Mouse (Mus musculus) forebrain, embryonic 12.5 days (tissue): ENCODE data around the gene Dcst1. TPM values are rescaled to one million over a fixed set of nuclear protein-coding genes. Genes with fewer than 3 reads are reported as not detected.

Experiments
- ATAC-seq: fragments of 200-750 bp; cut with Nextera tagmentation; 2 replicates; pipeline ENCODE4 v1.8.0; 2017; ENCODE audit warnings: moderate TSS enrichment; ENCODE audit not compliant: low FRiP score
- H3K27ac ChIP-seq: fragments of 300-500 bp; sonication (generic); 2 replicates; pipeline ENCODE4 v1.5.1; 2016; ENCODE audit warnings: mild to moderate bottlenecking
- H3K27me3 ChIP-seq: fragments of 300-500 bp; sonication (generic); 2 replicates; pipeline ENCODE4 v1.6.1; 2016; ENCODE audit warnings: mild to moderate bottlenecking
- H3K36me3 ChIP-seq: fragments of 300-500 bp; sonication (generic); replicated peaks from 2 replicates; pipeline ENCODE4 v1.6.1; 2016; ENCODE audit warnings: mild to moderate bottlenecking
- H3K4me1 ChIP-seq: fragments of 300-500 bp; sonication (generic); 2 replicates; pipeline ENCODE4 v1.6.1; 2016
- H3K4me2 ChIP-seq: fragments of 300-500 bp; sonication (generic); 2 replicates; pipeline ENCODE4 v1.6.1; 2016; ENCODE audit warnings: mild to moderate bottlenecking, moderate library complexity
- H3K4me3 ChIP-seq: fragments of 300-500 bp; sonication (generic); replicated peaks from 2 replicates; pipeline ENCODE4 v1.5.1; 2016; ENCODE audit warnings: mild to moderate bottlenecking
- H3K9ac ChIP-seq: fragments of 300-500 bp; sonication (generic); 2 replicates; pipeline ENCODE4 v1.6.1; 2016; ENCODE audit warnings: mild to moderate bottlenecking
- H3K9me3 ChIP-seq: fragments of 300-500 bp; sonication (generic); 2 replicates; pipeline ENCODE4 v1.6.1; 2016
- WGBS: fragments of 180-500 bp; shearing (Covaris S2); methylation state at CpG from one replicate; pipeline ENCODE4 v1.1.7; 2016; 5-methylcytosine and 5-hydroxymethylcytosine counted together
- polyA plus RNA-seq: library from polyadenylated mRNA; unstranded; fragments of >200 nt; fragmentation: Nextera tagmentation; extraction: Ambion mirVana; gene quantifications from 2 replicates; pipeline ENCODE4 v1.2.1, GENCODE M21; 2016

Gene Dcst1
- polyA plus RNA-seq, result 0.36 and 0.54 TPM in 2 replicates

GRCm38 (mm10) chr3:89365153-89365485, at the start of gene Dcst1:
Gene Dcst1 (minus strand): TSS chr3:89365253.
- no peak within 1 kb of the TSS for H3K9ac ChIP-seq
- no peaks in the 10 kb centered on the region for H3K9me3 ChIP-seq
- H3K27me3 ChIP-seq, result 0 out of 2 replicates have a peak, but pooled peaks cover 10% of the 10 kb centered on the region
- no peak within 1 kb of the TSS for H3K4me3 ChIP-seq
- ATAC-seq, result no peak
- peaks cover 5% of the 10 kb centered on the region; the same call in 1 of the 2 replicates for H3K4me1 ChIP-seq
- no peaks in the 10 kb centered on the region for H3K36me3 ChIP-seq
- 79% methylated on average over 11 of the region's 11 CpGs for WGBS
- no peak within 1 kb of the TSS for H3K4me2 ChIP-seq
- H3K27ac ChIP-seq, result no peak within 1 kb of the TSS

DNA sequence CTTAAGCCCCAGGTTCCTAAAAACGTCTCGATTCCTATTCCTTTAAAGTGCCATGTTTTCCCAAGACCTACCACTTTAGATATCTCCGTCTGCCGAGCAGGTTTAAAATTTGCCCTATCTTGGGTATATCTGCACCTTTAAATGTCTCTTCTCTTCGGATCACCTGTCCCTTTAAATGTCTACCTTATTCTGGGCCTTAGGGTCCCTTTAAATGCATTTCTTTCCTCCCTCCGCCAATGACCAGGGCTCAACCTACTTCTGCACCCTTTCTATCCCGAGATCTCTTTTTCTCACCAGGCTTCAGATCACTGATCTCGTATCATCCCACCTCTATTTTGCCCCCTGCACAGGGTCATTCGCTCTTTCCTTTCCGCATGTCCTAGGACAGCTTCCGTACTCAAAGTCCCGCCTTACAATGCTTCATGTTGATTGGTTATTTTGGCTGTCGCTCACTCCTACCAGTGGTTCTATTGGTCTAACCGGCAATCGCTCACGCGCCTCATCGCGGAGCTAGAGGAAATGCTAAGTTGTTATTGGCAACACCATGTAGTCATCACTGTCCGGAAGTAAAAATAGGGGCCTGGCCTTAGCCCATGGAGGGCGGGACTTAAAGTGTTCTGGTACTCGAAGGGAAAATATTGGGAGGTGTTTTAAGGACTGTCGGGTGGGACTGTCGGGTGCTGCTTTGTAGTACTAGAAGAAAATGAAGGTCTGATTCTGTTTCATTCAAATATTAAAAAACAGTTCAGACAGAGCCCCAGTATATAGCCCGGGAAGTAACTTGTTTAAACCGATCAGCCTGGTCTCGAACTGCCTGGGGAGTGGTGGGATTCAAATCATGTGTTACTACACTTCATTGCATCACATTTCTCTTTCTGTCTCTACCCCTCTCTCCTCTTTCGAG, 46.7 kb upstream of the Dcst1 start, which contains the start of gene Flad1:
TSS of gene Flad1 (minus strand) at position 381 of the 904 bp plus-strand sequence.
- 0 out of 2 replicates have a peak within 1 kb of the TSS, but pooled peaks have one; percentile 32 for H3K27ac ChIP-seq
- H3K9ac ChIP-seq, result peak within 1 kb of the TSS; percentile 64
- 5% methylated on average over 28 of the region's 28 CpGs for WGBS
- peaks cover 43% of the 10 kb centered on the region for H3K36me3 ChIP-seq
- H3K4me2 ChIP-seq, result peak within 1 kb of the TSS; percentile 69
- H3K9me3 ChIP-seq, result no peaks in the 10 kb centered on the region
- peak; percentile 100 for ATAC-seq
- H3K27me3 ChIP-seq, result no peaks in the 10 kb centered on the region
- peak within 1 kb of the TSS; percentile 54 for H3K4me3 ChIP-seq
- peaks cover 17% of the 10 kb centered on the region for H3K4me1 ChIP-seq

DNA sequence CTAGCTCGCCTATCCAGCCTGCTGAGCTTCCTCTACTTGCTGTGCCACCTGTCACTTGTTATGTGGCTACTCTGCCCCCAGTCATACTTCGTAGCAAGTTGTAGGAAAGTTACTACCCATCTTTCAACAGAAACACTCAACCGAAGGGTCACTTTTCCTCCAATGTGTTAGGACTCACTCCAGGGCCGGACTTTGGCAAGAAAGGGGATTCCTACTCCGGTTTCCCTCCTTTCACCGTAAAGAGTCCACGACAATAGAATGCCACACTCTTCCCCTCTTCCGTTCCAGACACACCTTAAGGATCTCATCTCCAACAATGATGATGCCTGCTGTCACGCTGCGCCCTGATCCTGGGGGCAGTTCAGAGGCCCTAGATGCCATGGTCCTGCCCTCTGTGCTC, 45.8 kb upstream of the Dcst1 start:
- no peaks in the 10 kb centered on the region for H3K9me3 ChIP-seq
- peak overlapping the region; percentile 54 for H3K4me3 ChIP-seq
- H3K27ac ChIP-seq, result no peak overlapping the region
- H3K4me2 ChIP-seq, result peak overlapping the region; percentile 69
- no peaks in the 10 kb centered on the region for H3K27me3 ChIP-seq
- ATAC-seq, result no peak
- peak overlapping the region; percentile 64 for H3K9ac ChIP-seq
- 81% methylated on average over 10 of the region's 10 CpGs for WGBS
- H3K36me3 ChIP-seq, result peaks cover 37% of the 10 kb centered on the region
- peaks cover 10% of the 10 kb centered on the region for H3K4me1 ChIP-seq

GRCm38 (mm10) chr3:89409701-89410100, 44.6 kb upstream of the Dcst1 start:
- Histone ChIP-seq H3K4me2 (no peak overlapping the region), H3K27me3 (no peaks in the 10 kb centered on the region), H3K36me3 (peaks cover 31% of the 10 kb centered on the region), H3K9me3 (no peaks in the 10 kb centered on the region), H3K27ac (no peak overlapping the region), H3K4me1 (peaks cover 10% of the 10 kb centered on the region), H3K4me3 (no peak overlapping the region), H3K9ac (no peak overlapping the region)
- 95% methylated on average over 3 of the region's 3 CpGs for WGBS
- ATAC-seq, result no peak

GRCm38 (mm10) chr3:89408448-89408847, 43.4 kb upstream of the Dcst1 start:
- Histone ChIP-seq H3K4me3 (no peak overlapping the region), H3K36me3 (peaks cover 28% of the 10 kb centered on the region), H3K27me3 (no peaks in the 10 kb centered on the region), H3K4me2 (no peak overlapping the region), H3K9me3 (no peaks in the 10 kb centered on the region), H3K9ac (no peak overlapping the region), H3K27ac (no peak overlapping the region), H3K4me1 (peaks cover 10% of the 10 kb centered on the region)
- WGBS, result 63% methylated on average over 16 of the region's 16 CpGs
- no peak for ATAC-seq

DNA sequence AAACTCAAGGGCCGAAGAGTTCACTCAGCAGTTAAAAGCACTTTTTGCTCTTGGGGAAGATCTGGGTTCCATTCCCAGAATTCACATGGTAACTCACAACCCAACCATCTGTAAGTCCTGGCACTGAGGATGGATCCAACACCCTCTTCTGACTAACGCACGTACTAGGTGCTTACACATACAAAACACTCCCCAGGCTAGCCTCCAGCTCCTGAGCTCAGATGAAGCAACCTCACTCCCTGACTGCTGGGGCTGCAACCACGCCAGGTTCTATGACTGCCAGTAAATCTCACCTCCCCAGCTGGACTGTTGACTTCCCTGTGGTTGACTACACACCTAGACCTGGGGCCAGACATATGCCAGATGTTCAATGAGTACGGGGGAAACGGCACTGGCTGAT, 41.8 kb upstream of the Dcst1 start:
- WGBS, result 95% methylated on average over 6 of the region's 6 CpGs
- H3K27me3 ChIP-seq, result no peaks in the 10 kb centered on the region
- no peak for ATAC-seq
- H3K4me2 ChIP-seq, result no peak overlapping the region
- H3K9me3 ChIP-seq, result no peaks in the 10 kb centered on the region
- no peak overlapping the region for H3K4me3 ChIP-seq
- peaks cover 43% of the 10 kb centered on the region for H3K36me3 ChIP-seq
- H3K9ac ChIP-seq, result no peak overlapping the region
- H3K27ac ChIP-seq, result no peak overlapping the region
- H3K4me1 ChIP-seq, result peaks cover 10% of the 10 kb centered on the region

DNA sequence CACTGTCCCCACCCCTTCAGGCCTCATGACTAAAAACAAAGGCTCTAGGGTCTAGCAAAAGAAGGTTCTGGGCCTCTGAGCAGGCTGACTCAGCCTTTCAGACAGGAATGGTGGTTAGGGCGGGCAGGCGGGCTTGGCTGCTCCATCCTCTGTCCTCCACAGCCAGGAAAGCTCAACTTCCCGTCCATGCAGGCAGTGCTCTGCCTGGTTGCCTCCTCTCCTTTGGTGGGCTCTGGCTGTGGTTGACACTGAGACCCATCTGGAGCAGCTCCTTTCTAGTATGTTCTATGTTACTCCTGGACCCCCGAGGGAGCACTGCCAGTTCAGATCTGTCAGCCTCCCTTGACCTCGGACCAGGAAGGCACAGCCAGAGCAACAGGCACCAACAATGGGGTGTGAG, 37.6 kb upstream of the Dcst1 start, which contains the start of gene Lenep:
TSS of gene Lenep (minus strand) at position 101 of the 400 bp plus-strand sequence.
- Histone ChIP-seq H3K4me3 (no peak within 1 kb of the TSS), H3K9me3 (no peaks in the 10 kb centered on the region), H3K36me3 (peaks cover 51% of the 10 kb centered on the region)

GRCm38 (mm10) chr3:89401329-89401728, 36.3 kb upstream of the Dcst1 start:
- no peak overlapping the region for H3K27ac ChIP-seq

More for the DNA sequence above, 37.6 kb upstream of the Dcst1 start, which contains the start of gene Lenep:
- Histone ChIP-seq H3K9ac (no peak within 1 kb of the TSS), H3K27ac (no peak within 1 kb of the TSS), H3K27me3 (no peaks in the 10 kb centered on the region), H3K4me1 (no peaks in the 10 kb centered on the region), H3K4me2 (no peak within 1 kb of the TSS)
- 80% methylated on average over 5 of the region's 5 CpGs for WGBS
- ATAC-seq, result no peak

DNA sequence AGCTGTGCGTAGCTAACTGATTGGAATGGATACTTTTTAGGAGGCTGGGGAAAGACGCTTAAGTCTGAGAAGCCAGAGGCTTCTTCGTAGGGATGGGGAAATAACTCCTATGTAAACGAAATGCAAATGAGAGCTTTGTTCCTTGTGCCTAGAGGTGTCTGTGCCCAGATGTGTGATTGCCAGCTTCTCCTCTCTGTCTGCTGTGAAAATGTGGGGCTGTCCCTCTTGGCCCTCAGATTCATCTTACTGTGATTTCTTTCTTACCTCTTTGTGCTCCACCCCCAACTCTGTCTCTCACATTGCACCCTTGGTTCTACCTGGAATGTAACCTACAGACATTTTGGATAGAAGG, 31.6 kb upstream of the Dcst1 start:
- Histone ChIP-seq H3K27me3 (peaks cover 30% of the 10 kb centered on the region), H3K9me3 (no peaks in the 10 kb centered on the region), H3K4me3 (peak overlapping the region; percentile 50), H3K4me1 (peaks cover 49% of the 10 kb centered on the region), H3K9ac (no peak overlapping the region), H3K36me3 (peaks cover 10% of the 10 kb centered on the region), H3K27ac (no peak overlapping the region), H3K4me2 (peak overlapping the region; percentile 97)
- WGBS, result under 1% methylated on average over 4 of the region's 4 CpGs
- no peak for ATAC-seq

More at GRCm38 (mm10) chr3:89401329-89401728, 36.3 kb upstream of the Dcst1 start:
- H3K4me3 ChIP-seq, result no peak overlapping the region
- no peak overlapping the region for H3K9ac ChIP-seq
- no peak for ATAC-seq
- H3K4me1 ChIP-seq, result peaks cover 6% of the 10 kb centered on the region
- no peaks in the 10 kb centered on the region for H3K27me3 ChIP-seq
- H3K36me3 ChIP-seq, result peaks cover 41% of the 10 kb centered on the region
- 86% methylated on average over 7 of the region's 7 CpGs for WGBS
- H3K9me3 ChIP-seq, result no peaks in the 10 kb centered on the region
- no peak overlapping the region for H3K4me2 ChIP-seq

DNA sequence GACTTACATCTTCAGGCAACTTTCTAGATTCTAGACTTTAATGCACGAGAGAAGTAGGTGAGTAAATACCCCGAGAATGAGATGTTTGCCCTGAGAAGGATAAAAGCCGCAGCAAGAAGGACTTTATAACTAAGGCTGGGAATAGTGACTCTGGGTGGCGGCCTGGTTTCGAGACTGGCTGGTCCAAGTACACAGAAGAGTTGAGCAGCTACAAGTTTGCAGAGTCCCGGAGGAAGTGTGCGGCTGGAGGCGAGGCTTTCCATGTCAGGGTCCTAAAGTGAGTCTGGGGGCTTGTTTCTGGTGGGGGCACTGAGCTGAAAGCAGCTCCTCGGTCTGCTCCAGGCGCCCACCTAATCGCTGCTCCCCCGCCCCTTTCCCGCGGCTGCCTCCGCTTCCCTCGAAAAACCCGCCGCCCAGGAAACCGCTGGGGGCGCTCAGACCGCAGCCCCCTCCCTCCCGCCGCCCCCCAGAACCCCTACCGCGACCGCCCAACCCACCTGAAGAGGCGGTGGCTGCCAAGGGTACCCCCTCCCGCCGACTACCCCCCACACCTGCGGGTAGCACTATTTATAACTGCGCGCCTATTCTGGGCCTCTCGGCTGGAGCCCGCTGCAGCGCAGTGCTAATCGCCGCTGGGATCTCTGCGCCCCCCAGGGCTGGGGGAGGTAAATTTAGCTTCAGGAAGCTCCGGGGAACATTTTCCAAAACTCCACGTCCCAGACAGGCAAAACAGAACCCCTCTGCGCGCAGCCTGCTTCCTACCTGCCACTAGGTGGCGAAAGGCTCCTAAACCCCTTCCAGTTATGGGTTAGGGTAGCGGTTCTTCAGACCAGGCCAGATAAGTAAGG, 31.0 kb upstream of the Dcst1 start:
- Histone ChIP-seq H3K27ac (no peak overlapping the region), H3K9ac (peak overlapping the region; percentile 61), H3K36me3 (0 out of 2 replicates have a peak, but pooled peaks cover 4% of the 10 kb centered on the region), H3K27me3 (peaks cover 33% of the 10 kb centered on the region), H3K4me1 (peaks cover 54% of the 10 kb centered on the region), H3K4me2 (peak overlapping the region; percentile 97), H3K9me3 (no peaks in the 10 kb centered on the region), H3K4me3 (peak overlapping the region; percentile 50)
- under 1% methylated on average over 44 of the region's 44 CpGs for WGBS
- ATAC-seq, result no peak

DNA sequence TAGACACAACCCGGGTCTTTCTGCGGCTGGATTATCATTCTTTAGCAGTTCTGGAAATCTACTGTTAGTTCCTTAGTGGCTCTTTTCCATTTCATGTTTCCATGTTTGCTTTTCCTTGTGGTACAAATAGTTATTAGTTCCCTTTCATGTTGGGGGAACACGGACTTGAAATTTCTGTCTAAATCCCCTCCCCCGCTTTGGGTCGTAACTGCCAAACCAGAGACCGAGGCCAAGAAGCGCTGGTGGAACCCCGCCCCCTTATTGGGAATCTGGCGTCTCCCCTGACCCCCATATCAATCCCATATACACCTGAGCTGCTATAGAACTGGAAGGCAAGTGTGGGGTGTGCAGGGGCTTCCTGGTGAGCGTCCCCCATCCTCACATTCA, 30.4 kb upstream of the Dcst1 start:
- H3K4me2 ChIP-seq, result peak overlapping the region; percentile 97
- 0 out of 2 replicates have a peak, but pooled peaks cover 4% of the 10 kb centered on the region for H3K36me3 ChIP-seq
- H3K4me3 ChIP-seq, result peak overlapping the region; percentile 50
- 2% methylated on average over 10 of the region's 10 CpGs for WGBS
- ATAC-seq, result no peak
- H3K27ac ChIP-seq, result no peak overlapping the region
- peaks cover 39% of the 10 kb centered on the region for H3K27me3 ChIP-seq
- H3K4me1 ChIP-seq, result peaks cover 60% of the 10 kb centered on the region
- H3K9ac ChIP-seq, result peak overlapping the region; percentile 61; the same call in 1 of the 2 replicates
- H3K9me3 ChIP-seq, result no peaks in the 10 kb centered on the region

DNA sequence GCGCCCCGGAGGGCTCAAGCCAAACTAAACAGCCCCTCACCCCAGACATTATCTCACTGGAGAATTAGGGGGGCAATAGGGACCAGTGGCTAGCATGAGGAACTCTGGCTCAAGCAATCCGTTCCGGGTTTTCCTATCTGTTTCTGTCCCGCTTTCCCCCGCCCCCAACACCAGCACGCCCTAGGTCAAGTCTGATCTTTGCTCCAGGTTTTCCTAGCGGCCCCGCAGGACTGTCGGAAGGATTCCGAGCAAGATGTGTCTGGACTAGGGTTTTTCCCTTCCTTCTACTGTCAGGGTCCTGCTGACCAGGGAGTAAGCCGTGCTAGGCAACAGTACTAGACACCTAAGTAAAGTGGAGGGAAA, 29.8 kb upstream of the Dcst1 start:
- Histone ChIP-seq H3K9ac (peak overlapping the region; percentile 61), H3K9me3 (no peaks in the 10 kb centered on the region), H3K27me3 (peaks cover 44% of the 10 kb centered on the region), H3K4me2 (peak overlapping the region; percentile 97), H3K4me1 (peaks cover 63% of the 10 kb centered on the region), H3K4me3 (peak overlapping the region; percentile 50), H3K27ac (0 out of 2 replicates have a peak overlapping the region, but pooled peaks have one; percentile 74), H3K36me3 (0 out of 2 replicates have a peak, but pooled peaks cover 4% of the 10 kb centered on the region)
- WGBS, result under 1% methylated on average over 11 of the region's 12 CpGs
- 0 out of 2 replicates have a peak, but pooled peaks have one; percentile 0 for ATAC-seq
